Mouse (Mus musculus): ENCODE measurements around the gene Ppp1r14c. TPM values are rescaled to one million over a fixed set of nuclear protein-coding genes. Genes with fewer than 3 reads are reported as not detected.
A peak's percentile ranks its signal among the peaks of the same experiment; 100 is the strongest.
"Not testable (repeated sequence)": the region's sequence is repeated elsewhere in the genome, so short reads cannot be mapped to it uniquely, and the experiment has no call there.

The Ppp1r14c gene
- polyA plus RNA-seq, 1 experiment from 2014 or later = 6.9 TPM

GRCm38 (mm10) chr10:3496791-3497190 is 130.9 kb downstream of the Ppp1r14c start:
- Histone ChIP-seq H3K27ac (replicated peaks) (no peak overlapping the region), H3K27me3 (no peaks in the 10 kb centered on the region)

GRCm38 (mm10) chr10:3500846-3501245 is 135.0 kb downstream of the Ppp1r14c start:
- 90% methylated on average over 6 of the region's 6 CpGs for WGBS
- H3K4me1 ChIP-seq; ATAC-seq (ENCODE audit: low FRiP score, low read depth): not testable (repeated sequence)

More at GRCm38 (mm10) chr10:3496791-3497190, 130.9 kb downstream of the Ppp1r14c start:
- ATAC-seq (ENCODE audit: low FRiP score, low read depth) = no peak
- Histone ChIP-seq H3K4me1 (no peaks in the 10 kb centered on the region), H3K4me2 (replicated peaks) (no peak overlapping the region), H3K9ac (replicated peaks) (no peak overlapping the region), H3K36me3 (no peaks in the 10 kb centered on the region), H3K9me3 (no peaks in the 10 kb centered on the region), H3K4me3 (no peak overlapping the region)
- WGBS = 75% methylated on average over 2 of the region's 2 CpGs

GRCm38 (mm10) chr10:3507484-3508221 is 141.8 kb downstream of the Ppp1r14c start:
- Histone ChIP-seq H3K4me3 (no peak overlapping the region), H3K27me3 (no peaks in the 10 kb centered on the region), H3K9ac (replicated peaks) (no peak overlapping the region), H3K4me1 (peaks cover 11% of the 10 kb centered on the region; the same call in 1 of the 2 replicates), H3K27ac (replicated peaks) (no peak overlapping the region), H3K9me3 (no peaks in the 10 kb centered on the region), H3K36me3 (no peaks in the 10 kb centered on the region), H3K4me2 (replicated peaks) (no peak overlapping the region)
- ATAC-seq (ENCODE audit: low FRiP score, low read depth) = peak; percentile 62
- WGBS = 72% methylated on average over 8 of the region's 8 CpGs

More at GRCm38 (mm10) chr10:3500846-3501245, 135.0 kb downstream of the Ppp1r14c start:
- H3K36me3 ChIP-seq; H3K4me2 ChIP-seq (replicated peaks); H3K9ac ChIP-seq (replicated peaks); H3K27ac ChIP-seq (replicated peaks); H3K4me3 ChIP-seq; H3K27me3 ChIP-seq; H3K9me3 ChIP-seq: not testable (repeated sequence)

- WGBS = 73% methylated on average over 2 of the region's 2 CpGs
- Histone ChIP-seq H3K27ac (replicated peaks) (no peak overlapping the region), H3K4me2 (replicated peaks) (no peak overlapping the region), H3K4me3 (no peak overlapping the region), H3K4me1 (peaks cover 11% of the 10 kb centered on the region; the same call in 1 of the 2 replicates), H3K9ac (replicated peaks) (no peak overlapping the region), H3K9me3 (no peaks in the 10 kb centered on the region), H3K36me3 (no peaks in the 10 kb centered on the region), H3K27me3 (no peaks in the 10 kb centered on the region)
- no peak for ATAC-seq (ENCODE audit: low FRiP score, low read depth)
Observed at GRCm38 (mm10) chr10:3508222-3508588, 142.3 kb downstream of the Ppp1r14c start.

GRCm38 (mm10) chr10:3508746-3509145 is 142.9 kb downstream of the Ppp1r14c start:
- WGBS = 68% methylated on average over 2 of the region's 2 CpGs
- Histone ChIP-seq H3K36me3 (no peaks in the 10 kb centered on the region), H3K27me3 (no peaks in the 10 kb centered on the region), H3K4me3 (no peak overlapping the region), H3K9ac (replicated peaks) (no peak overlapping the region), H3K4me2 (replicated peaks) (no peak overlapping the region), H3K9me3 (no peaks in the 10 kb centered on the region), H3K4me1 (peaks cover 11% of the 10 kb centered on the region; the same call in 1 of the 2 replicates), H3K27ac (replicated peaks) (no peak overlapping the region)
- no peak for ATAC-seq (ENCODE audit: low FRiP score, low read depth)

GRCm38 (mm10) chr10:3509663-3510277 is 143.9 kb downstream of the Ppp1r14c start:
- Histone ChIP-seq H3K4me3 (no peak overlapping the region), H3K9me3 (no peaks in the 10 kb centered on the region), H3K27ac (replicated peaks) (no peak overlapping the region), H3K4me2 (replicated peaks) (no peak overlapping the region), H3K27me3 (no peaks in the 10 kb centered on the region), H3K9ac (replicated peaks) (no peak overlapping the region), H3K4me1 (peaks cover 11% of the 10 kb centered on the region; the same call in 1 of the 2 replicates), H3K36me3 (no peaks in the 10 kb centered on the region)
- 65% methylated on average over 7 of the region's 7 CpGs for WGBS
- ATAC-seq (ENCODE audit: low FRiP score, low read depth) = peak; percentile 57; the same call in 1 of the 2 replicates

- H3K27ac ChIP-seq (replicated peaks) = no peak overlapping the region
- no peaks in the 10 kb centered on the region for H3K9me3 ChIP-seq
- no peak overlapping the region for H3K9ac ChIP-seq (replicated peaks)
- H3K4me3 ChIP-seq = no peak overlapping the region
- H3K4me1 ChIP-seq = peaks cover 11% of the 10 kb centered on the region; the same call in 1 of the 2 replicates
- H3K4me2 ChIP-seq (replicated peaks) = no peak overlapping the region
- ATAC-seq (ENCODE audit: low FRiP score, low read depth) = no peak
- no peaks in the 10 kb centered on the region for H3K36me3 ChIP-seq
- 75% methylated on average over 3 of the region's 3 CpGs for WGBS
- no peaks in the 10 kb centered on the region for H3K27me3 ChIP-seq
Observed at GRCm38 (mm10) chr10:3510486-3510885, 144.6 kb downstream of the Ppp1r14c start.

GRCm38 (mm10) chr10:3511401-3511800 is 145.5 kb downstream of the Ppp1r14c start:
- H3K27me3 ChIP-seq = no peaks in the 10 kb centered on the region
- WGBS = 74% methylated on average over 3 of the region's 3 CpGs
- ATAC-seq (ENCODE audit: low FRiP score, low read depth) = no peak
- H3K36me3 ChIP-seq = no peaks in the 10 kb centered on the region
- peaks cover 11% of the 10 kb centered on the region; the same call in 1 of the 2 replicates for H3K4me1 ChIP-seq
- H3K4me2 ChIP-seq (replicated peaks) = no peak overlapping the region
- no peaks in the 10 kb centered on the region for H3K9me3 ChIP-seq
- H3K4me3 ChIP-seq = no peak overlapping the region
- no peak overlapping the region for H3K27ac ChIP-seq (replicated peaks)
- H3K9ac ChIP-seq (replicated peaks) = no peak overlapping the region

- Histone ChIP-seq H3K36me3 (no peaks in the 10 kb centered on the region), H3K4me3 (no peak overlapping the region), H3K4me1 (peaks cover 9% of the 10 kb centered on the region; the same call in 1 of the 2 replicates), H3K27ac (replicated peaks) (no peak overlapping the region), H3K9ac (replicated peaks) (no peak overlapping the region), H3K4me2 (replicated peaks) (no peak overlapping the region), H3K27me3 (no peaks in the 10 kb centered on the region), H3K9me3 (no peaks in the 10 kb centered on the region)
- no peak for ATAC-seq (ENCODE audit: low FRiP score, low read depth)
- 74% methylated on average over 8 of the region's 8 CpGs for WGBS
Observed at GRCm38 (mm10) chr10:3512620-3513305, 146.9 kb downstream of the Ppp1r14c start.

- no peaks in the 10 kb centered on the region for H3K9me3 ChIP-seq
- no peak overlapping the region for H3K27ac ChIP-seq (replicated peaks)
- no peaks in the 10 kb centered on the region for H3K27me3 ChIP-seq
- ATAC-seq (ENCODE audit: low FRiP score, low read depth) = no peak
- H3K36me3 ChIP-seq = no peaks in the 10 kb centered on the region
- H3K4me2 ChIP-seq (replicated peaks) = no peak overlapping the region
- no peak overlapping the region for H3K9ac ChIP-seq (replicated peaks)
- no peak overlapping the region for H3K4me3 ChIP-seq
- 68% methylated on average over 6 of the region's 6 CpGs for WGBS
- H3K4me1 ChIP-seq = peaks cover 7% of the 10 kb centered on the region; the same call in 1 of the 2 replicates
Observed at GRCm38 (mm10) chr10:3513947-3514346, 148.1 kb downstream of the Ppp1r14c start.

All from midbrain, embryonic 12.5 days (tissue).